Mouse (Mus musculus) liver (tissue): ENCODE data around the gene Fndc3b.

Source experiments
- DNase-seq: peaks from one replicate; pipeline ENCODE4 v3.0.0-alpha.2; 2020; ENCODE audit warnings: mixed read lengths

Fndc3b gene

GRCm38 (mm10) chr3:27588604-27589003 is 122.5 kb downstream of the Fndc3b start:
- no peak for DNase-seq

GRCm38 (mm10) chr3:27584607-27585605 is 126.2 kb downstream of the Fndc3b start:
- DNase-seq = no peak

- DNase-seq = no peak
Measured at GRCm38 (mm10) chr3:27581931-27582840, 128.9 kb downstream of the Fndc3b start.

GRCm38 (mm10) chr3:27580956-27581355 is 130.2 kb downstream of the Fndc3b start:
- no peak for DNase-seq

GRCm38 (mm10) chr3:27579894-27580613 is 131.1 kb downstream of the Fndc3b start:
- DNase-seq = no peak

GRCm38 (mm10) chr3:27579229-27579628 is 131.9 kb downstream of the Fndc3b start:
- no peak for DNase-seq

GRCm38 (mm10) chr3:27577349-27578025 is 133.6 kb downstream of the Fndc3b start:
- DNase-seq = no peak

- no peak for DNase-seq
Measured at GRCm38 (mm10) chr3:27574241-27574640, 136.9 kb downstream of the Fndc3b start.

- no peak for DNase-seq
Measured at GRCm38 (mm10) chr3:27573458-27573857, 137.6 kb downstream of the Fndc3b start.

GRCm38 (mm10) chr3:27572305-27572704 is 138.8 kb downstream of the Fndc3b start:
- no peak for DNase-seq

GRCm38 (mm10) chr3:27565314-27565713 is 145.8 kb downstream of the Fndc3b start:
- DNase-seq = no peak

GRCm38 (mm10) chr3:27563047-27563624 is 148.0 kb downstream of the Fndc3b start:
- no peak for DNase-seq

GRCm38 (mm10) chr3:27562476-27562875 is 148.6 kb downstream of the Fndc3b start:
- DNase-seq = no peak

GRCm38 (mm10) chr3:27561921-27562320 is 149.2 kb downstream of the Fndc3b start:
- no peak for DNase-seq

- DNase-seq = no peak
Measured at GRCm38 (mm10) chr3:27559316-27559715, 151.8 kb downstream of the Fndc3b start.

GRCm38 (mm10) chr3:27557100-27558004 is 153.8 kb downstream of the Fndc3b start:
- DNase-seq = no peak

- no peak for DNase-seq
Measured at GRCm38 (mm10) chr3:27555401-27555940, 155.6 kb downstream of the Fndc3b start.

- DNase-seq = no peak
Measured at GRCm38 (mm10) chr3:27554325-27554724, 156.8 kb downstream of the Fndc3b start.

- no peak for DNase-seq
Measured at GRCm38 (mm10) chr3:27553781-27554180, 157.3 kb downstream of the Fndc3b start.

GRCm38 (mm10) chr3:27551005-27551404 is 160.1 kb downstream of the Fndc3b start:
- DNase-seq = no peak
